Mouse (Mus musculus) embryo, embryonic 11 days (tissue): ENCODE measurements at regions not wholly inside any gene's neighbourhood (a gene's known extent, or its start where the extent isn't known, plus 50 kb on each side); places are given as distances from the start of the nearest gene placed in this dataset.
"Not testable (repeated sequence)": the region's sequence is repeated elsewhere in the genome, so short reads cannot be mapped to it uniquely, and the experiment has no call there.

Experiments used
- DNase-seq: peaks from one replicate; pipeline ENCODE4 v3.0.0-alpha.2; 2015

DNA sequence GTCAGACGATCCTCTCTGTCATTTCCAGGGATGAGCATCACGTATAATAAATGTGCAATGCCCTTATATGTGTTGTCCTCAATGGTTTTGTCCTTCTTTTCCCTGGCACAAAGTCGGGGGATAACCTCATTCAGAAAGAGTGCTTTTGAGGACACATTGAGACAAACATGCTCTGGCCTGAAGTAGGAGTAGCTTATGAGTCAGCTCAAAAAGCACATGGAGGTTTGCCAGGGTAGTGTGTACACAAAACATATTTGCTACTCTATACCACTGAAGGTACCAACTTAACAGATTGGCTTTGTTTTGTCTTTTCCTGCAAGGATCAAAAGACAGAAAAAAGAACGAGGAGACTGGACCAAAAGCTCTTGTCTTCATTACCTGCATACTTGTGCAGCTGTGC, 682.1 kb upstream of the Grid2 start:
- DNase-seq: no peak

DNA sequence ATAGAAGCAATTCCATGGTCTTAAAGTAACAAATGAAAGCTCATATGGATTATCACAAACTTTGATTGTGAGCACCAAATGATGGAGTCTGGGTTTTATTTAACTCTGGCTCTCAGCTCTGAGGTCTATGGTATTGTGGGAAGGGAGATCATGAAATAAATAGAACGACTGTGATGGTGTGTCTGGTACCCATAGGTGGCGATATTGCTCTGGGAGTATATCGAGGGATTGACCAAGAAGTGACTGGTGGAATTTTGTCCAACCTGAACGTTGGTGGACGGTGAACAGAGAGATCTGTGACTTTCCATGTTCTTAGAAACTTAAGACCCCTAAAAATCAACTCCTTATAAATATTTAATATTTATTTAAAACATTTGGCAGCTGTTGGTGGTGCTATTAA, 679.5 kb upstream of the Grid2 start:
- DNase-seq: peak; percentile 67

DNA sequence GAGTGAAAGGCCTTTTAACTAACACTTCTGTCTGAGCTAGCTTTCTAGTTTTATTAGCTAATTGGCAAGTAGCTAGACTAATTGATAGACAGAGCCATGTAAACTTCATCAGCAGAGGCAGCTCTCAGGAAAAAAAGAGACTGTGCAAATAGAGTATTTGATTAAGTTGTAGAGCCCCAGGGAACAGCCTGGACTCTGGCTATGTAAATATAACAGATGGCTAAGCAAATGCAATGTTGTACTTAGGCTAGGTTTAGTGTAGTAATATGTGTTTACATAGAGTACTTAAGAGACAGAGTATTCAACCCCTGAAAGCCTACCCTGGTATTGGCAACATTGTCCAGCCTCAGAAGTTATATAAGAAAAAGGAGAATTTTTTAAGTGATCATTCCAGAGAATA, 635.1 kb upstream of the Grid2 start:
- peak; percentile 5 for DNase-seq

DNA sequence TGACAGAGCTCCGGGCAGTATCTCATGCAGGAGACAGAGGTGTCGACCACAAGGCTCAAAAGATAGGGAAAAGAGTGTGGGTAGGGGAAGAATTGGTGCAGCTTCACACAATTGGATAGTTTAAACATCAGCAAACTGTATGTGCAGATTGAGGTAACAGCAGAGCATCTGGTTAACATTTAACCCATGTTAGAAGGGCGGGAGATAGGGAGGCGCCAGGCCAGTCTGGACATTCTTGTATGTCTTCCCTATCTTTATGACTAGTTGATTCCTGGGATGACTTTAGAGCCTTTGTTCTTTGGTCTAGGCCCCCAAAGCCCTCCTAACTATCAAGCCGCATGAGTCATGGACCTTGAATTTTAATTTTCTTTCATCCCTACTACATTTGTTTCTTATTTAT, 587.6 kb upstream of the Grid2 start:
- DNase-seq: not testable (repeated sequence)

DNA sequence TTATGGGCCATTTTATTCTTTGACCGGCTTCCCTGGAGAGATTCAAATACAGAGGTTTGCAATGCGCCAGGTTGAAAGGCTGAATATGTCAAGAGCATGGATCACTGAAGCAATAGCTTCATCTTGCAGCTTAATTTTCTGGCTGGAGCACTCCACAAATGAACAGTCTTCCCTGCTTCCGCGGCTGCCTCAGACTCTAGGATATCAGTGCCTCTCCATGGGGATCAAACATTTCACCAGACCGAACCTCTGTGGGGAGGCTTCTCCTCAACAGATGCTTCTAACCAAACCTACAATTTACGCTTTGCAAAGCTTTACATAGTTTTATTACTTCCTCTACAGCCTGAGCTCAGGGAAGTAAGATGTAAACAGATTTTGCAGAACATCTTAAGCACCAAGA, 537.3 kb upstream of the Grid2 start:
- DNase-seq: peak; percentile 5

DNA sequence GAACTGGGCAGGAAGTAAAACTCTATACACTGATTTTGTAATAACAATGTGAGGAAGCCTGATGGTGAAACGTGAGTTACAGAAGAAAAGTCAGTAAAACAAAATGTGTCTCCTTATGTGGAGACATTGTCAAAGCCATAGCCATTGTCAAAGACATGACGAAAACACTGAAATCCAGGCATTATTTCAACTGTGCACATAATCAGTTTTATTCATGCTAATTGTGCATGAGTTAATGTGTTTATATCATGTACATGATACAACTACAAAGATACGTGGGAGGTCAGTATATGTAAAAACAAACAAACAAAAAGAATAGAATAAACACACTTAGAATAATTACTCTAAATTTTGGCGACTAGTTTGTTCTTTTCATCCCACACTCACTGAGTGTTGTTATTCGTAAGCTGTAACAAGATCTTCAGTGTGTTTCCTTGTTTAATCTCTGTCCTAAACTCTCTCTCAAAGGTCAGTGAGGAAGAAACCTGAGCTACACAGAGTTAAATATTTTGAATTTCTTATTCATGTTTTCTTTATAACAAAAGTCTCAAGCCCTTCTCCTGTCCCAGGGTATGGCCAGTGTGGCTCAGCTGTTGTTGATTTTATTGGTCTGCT, 536.0 kb upstream of the Grid2 start:
- no peak for DNase-seq
